Mouse (Mus musculus) ES-E14 (cell line): ENCODE measurements around the gene Psat1.

Source experiments
- CHD2 ChIP-seq: IDR thresholded peaks from 2 replicates; pipeline ENCODE4 v1.6.1; 2014; ENCODE audit warnings: mild to moderate bottlenecking, low read depth, low read length, inconsistent platforms
- HCFC1 ChIP-seq: IDR thresholded peaks from 2 replicates; pipeline ENCODE4 v1.6.1; 2012; ENCODE audit warnings: low read length, inconsistent platforms, borderline replicate concordance; ENCODE audit not compliant: insufficient read depth
- ZC3H11A ChIP-seq: IDR thresholded peaks from 2 replicates; pipeline ENCODE4 v1.6.1; 2012; ENCODE audit warnings: low read depth, mild to moderate bottlenecking, inconsistent platforms, low read length, borderline replicate concordance
- ZNF384 ChIP-seq: IDR thresholded peaks from 2 replicates; pipeline ENCODE4 v1.6.1; 2012; ENCODE audit warnings: low read depth, low read length, inconsistent platforms

GRCm38 (mm10) chr19:15941399-15941798 lies 5.7 kb downstream of the Psat1 start:
- TF ChIP-seq HCFC1 = no peak
- no peak for TF ChIP-seq ZNF384
- no peak for TF ChIP-seq CHD2
- no peak for TF ChIP-seq ZC3H11A
